Mouse (Mus musculus): ENCODE measurements around the gene Cyth4. TPM values are rescaled to one million over a fixed set of nuclear protein-coding genes. Genes with fewer than 3 reads are reported as not detected.

Cyth4 gene
- polyA plus RNA-seq, 1 experiment from 2014 or later: 5.1 TPM

GRCm38 (mm10) chr15:78588049-78588448 lies 8.8 kb upstream of the Cyth4 start:
- Histone ChIP-seq H3K36me3 (no peaks in the 10 kb centered on the region), H3K4me1 (replicated peaks) (no peaks in the 10 kb centered on the region), H3K27me3 (peaks cover 9% of the 10 kb centered on the region), H3K9me3 (peaks cover 7% of the 10 kb centered on the region; the same call in 1 of the 2 replicates), H3K4me2 (no peak overlapping the region), H3K27ac (no peak overlapping the region), H3K9ac (replicated peaks) (no peak overlapping the region), H3K4me3 (replicated peaks) (no peak overlapping the region)
- ATAC-seq (ENCODE audit: insufficient number of reproducible peaks, insufficient read depth, low FRiP score, low TSS enrichment, low read depth): no peak
- 80% methylated on average over 4 of the region's 4 CpGs for WGBS

- Histone ChIP-seq H3K9ac (replicated peaks) (no peak overlapping the region), H3K9me3 (peaks cover 7% of the 10 kb centered on the region; the same call in 1 of the 2 replicates), H3K4me2 (no peak overlapping the region), H3K27me3 (peaks cover under 1% of the 10 kb centered on the region; the same call in 1 of the 2 replicates), H3K4me1 (replicated peaks) (no peaks in the 10 kb centered on the region), H3K36me3 (no peaks in the 10 kb centered on the region), H3K4me3 (replicated peaks) (no peak overlapping the region), H3K27ac (no peak overlapping the region)
- WGBS: 81% methylated on average over 4 of the region's 4 CpGs
- no peak for ATAC-seq (ENCODE audit: insufficient number of reproducible peaks, insufficient read depth, low FRiP score, low TSS enrichment, low read depth)
Observed at GRCm38 (mm10) chr15:78588900-78589299, 7.9 kb upstream of the Cyth4 start.

- no peak overlapping the region for H3K9ac ChIP-seq (replicated peaks)
- no peak overlapping the region for H3K27ac ChIP-seq
- no peak overlapping the region for H3K4me2 ChIP-seq
- no peaks in the 10 kb centered on the region; the same call in 1 of the 2 replicates for H3K27me3 ChIP-seq
- H3K36me3 ChIP-seq: no peaks in the 10 kb centered on the region
- ATAC-seq (ENCODE audit: insufficient number of reproducible peaks, insufficient read depth, low FRiP score, low TSS enrichment, low read depth): no peak
- 80% methylated on average over 6 of the region's 6 CpGs for WGBS
- no peak overlapping the region for H3K4me3 ChIP-seq (replicated peaks)
- H3K4me1 ChIP-seq (replicated peaks): no peaks in the 10 kb centered on the region
- H3K9me3 ChIP-seq: peaks cover 3% of the 10 kb centered on the region; the same call in 1 of the 2 replicates
Observed at GRCm38 (mm10) chr15:78589936-78590335, 6.9 kb upstream of the Cyth4 start.

- no peak for ATAC-seq (ENCODE audit: insufficient number of reproducible peaks, insufficient read depth, low FRiP score, low TSS enrichment, low read depth)
- H3K27me3 ChIP-seq: no peaks in the 10 kb centered on the region; the same call in 1 of the 2 replicates
- H3K4me2 ChIP-seq: no peak overlapping the region
- H3K4me1 ChIP-seq (replicated peaks): no peaks in the 10 kb centered on the region
- H3K36me3 ChIP-seq: no peaks in the 10 kb centered on the region
- H3K9ac ChIP-seq (replicated peaks): no peak overlapping the region
- 75% methylated on average over 6 of the region's 6 CpGs for WGBS
- no peak overlapping the region for H3K27ac ChIP-seq
- no peak overlapping the region for H3K4me3 ChIP-seq (replicated peaks)
- 0 out of 2 replicates have a peak, but pooled peaks cover 3% of the 10 kb centered on the region for H3K9me3 ChIP-seq
Observed at GRCm38 (mm10) chr15:78590785-78591184, 6.1 kb upstream of the Cyth4 start.

DNA sequence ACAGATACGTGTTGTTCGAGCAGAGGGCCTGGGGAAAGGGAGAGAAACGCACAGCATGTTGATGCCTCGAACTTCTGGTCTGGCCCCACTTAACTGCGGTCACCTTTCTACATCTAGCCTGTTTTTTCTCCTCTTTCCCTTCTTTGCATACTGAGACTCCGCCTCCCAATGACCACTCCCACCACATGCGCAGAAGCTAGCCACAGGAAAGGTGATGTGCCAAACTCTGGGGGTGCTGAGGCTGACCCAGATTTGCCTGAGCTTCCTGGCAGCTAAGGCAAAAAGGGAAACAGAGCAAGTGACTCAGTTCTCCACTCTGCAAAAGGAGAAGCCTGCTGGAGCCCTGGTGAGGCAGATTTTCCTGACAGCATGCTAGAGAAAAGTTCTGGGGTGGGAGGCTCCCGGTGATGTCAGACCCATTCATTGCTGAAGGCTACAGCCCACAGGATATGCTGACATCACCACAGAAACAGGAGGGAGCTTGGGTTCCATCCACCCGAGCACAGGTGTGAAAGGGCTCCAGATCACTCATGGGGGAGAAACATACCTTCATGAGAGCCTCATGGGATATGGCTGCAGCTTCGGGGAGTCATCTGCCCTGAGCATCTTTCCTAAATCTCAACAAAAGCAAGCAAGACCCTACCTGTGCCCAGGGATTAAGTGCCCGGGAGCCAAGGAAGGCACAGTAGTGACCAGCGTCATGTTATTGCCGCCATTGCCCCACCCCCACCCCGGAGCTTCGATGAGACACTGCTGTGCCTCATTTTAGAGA lies 5.0 kb upstream of the Cyth4 start:
- Histone ChIP-seq H3K4me1 (replicated peaks) (no peaks in the 10 kb centered on the region), H3K9me3 (no peaks in the 10 kb centered on the region), H3K27me3 (no peaks in the 10 kb centered on the region; the same call in 1 of the 2 replicates), H3K4me3 (replicated peaks) (no peak overlapping the region), H3K9ac (replicated peaks) (no peak overlapping the region), H3K36me3 (no peaks in the 10 kb centered on the region), H3K4me2 (no peak overlapping the region), H3K27ac (no peak overlapping the region)
- 61% methylated on average over 14 of the region's 15 CpGs for WGBS
- ATAC-seq (ENCODE audit: insufficient number of reproducible peaks, insufficient read depth, low FRiP score, low TSS enrichment, low read depth): no peak

DNA sequence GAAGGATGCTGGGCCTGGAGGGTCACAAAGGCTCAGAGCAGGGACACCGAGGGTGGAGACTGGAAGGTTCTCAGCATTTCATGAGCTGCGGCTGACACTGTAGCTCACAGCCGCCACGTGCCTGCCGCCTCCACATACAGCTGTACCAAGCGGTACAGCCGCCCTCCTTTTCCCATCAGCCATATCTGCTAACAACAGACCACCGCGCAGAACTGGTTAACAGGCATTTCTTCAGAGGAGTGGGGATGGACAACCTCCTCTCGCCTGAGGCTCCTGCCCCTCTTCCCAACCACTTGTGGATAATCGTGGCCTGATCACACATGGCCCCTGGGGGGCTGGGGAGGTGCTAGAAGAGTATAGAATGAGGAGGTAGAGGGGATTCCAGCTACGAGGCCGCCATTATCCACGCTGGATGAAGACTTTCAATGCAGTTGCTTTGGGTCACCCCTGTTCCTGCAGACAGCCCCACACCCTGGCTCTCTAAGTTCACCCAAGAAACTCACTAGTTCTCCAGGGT lies 4.3 kb upstream of the Cyth4 start:
- no peak overlapping the region for H3K4me2 ChIP-seq
- H3K9ac ChIP-seq (replicated peaks): no peak overlapping the region
- H3K4me3 ChIP-seq (replicated peaks): no peak overlapping the region
- H3K4me1 ChIP-seq (replicated peaks): no peaks in the 10 kb centered on the region
- ATAC-seq (ENCODE audit: insufficient number of reproducible peaks, insufficient read depth, low FRiP score, low TSS enrichment, low read depth): no peak
- H3K9me3 ChIP-seq: no peaks in the 10 kb centered on the region
- H3K27ac ChIP-seq: no peak overlapping the region
- no peaks in the 10 kb centered on the region; the same call in 1 of the 2 replicates for H3K27me3 ChIP-seq
- 78% methylated on average over 14 of the region's 14 CpGs for WGBS
- no peaks in the 10 kb centered on the region for H3K36me3 ChIP-seq

- no peaks in the 10 kb centered on the region; the same call in 1 of the 2 replicates for H3K27me3 ChIP-seq
- no peak for ATAC-seq (ENCODE audit: insufficient number of reproducible peaks, insufficient read depth, low FRiP score, low TSS enrichment, low read depth)
- H3K4me3 ChIP-seq (replicated peaks): no peak overlapping the region
- no peak overlapping the region for H3K4me2 ChIP-seq
- no peaks in the 10 kb centered on the region for H3K36me3 ChIP-seq
- H3K9me3 ChIP-seq: no peaks in the 10 kb centered on the region
- H3K9ac ChIP-seq (replicated peaks): no peak overlapping the region
- H3K27ac ChIP-seq: no peak overlapping the region
- no peaks in the 10 kb centered on the region for H3K4me1 ChIP-seq (replicated peaks)
- WGBS: 85% methylated on average over 7 of the region's 7 CpGs
Observed at GRCm38 (mm10) chr15:78593896-78594425, 2.9 kb upstream of the Cyth4 start.

- no peaks in the 10 kb centered on the region; the same call in 1 of the 2 replicates for H3K27me3 ChIP-seq
- no peak overlapping the region for H3K4me3 ChIP-seq (replicated peaks)
- no peak overlapping the region for H3K9ac ChIP-seq (replicated peaks)
- H3K27ac ChIP-seq: no peak overlapping the region
- 93% methylated on average over 2 of the region's 2 CpGs for WGBS
- no peak overlapping the region for H3K4me2 ChIP-seq
- H3K9me3 ChIP-seq: no peaks in the 10 kb centered on the region
- H3K4me1 ChIP-seq (replicated peaks): no peaks in the 10 kb centered on the region
- no peaks in the 10 kb centered on the region for H3K36me3 ChIP-seq
- no peak for ATAC-seq (ENCODE audit: insufficient number of reproducible peaks, insufficient read depth, low FRiP score, low TSS enrichment, low read depth)
Observed at GRCm38 (mm10) chr15:78594831-78595230, 2.0 kb upstream of the Cyth4 start.

- ATAC-seq (ENCODE audit: insufficient number of reproducible peaks, insufficient read depth, low FRiP score, low TSS enrichment, low read depth): no peak
- Histone ChIP-seq H3K9me3 (no peaks in the 10 kb centered on the region), H3K4me1 (replicated peaks) (no peaks in the 10 kb centered on the region), H3K4me2 (no peak overlapping the region), H3K27me3 (no peaks in the 10 kb centered on the region; the same call in 1 of the 2 replicates), H3K9ac (replicated peaks) (no peak overlapping the region), H3K27ac (no peak overlapping the region), H3K4me3 (replicated peaks) (no peak overlapping the region), H3K36me3 (no peaks in the 10 kb centered on the region)
- 71% methylated on average over 5 of the region's 5 CpGs for WGBS
Observed at GRCm38 (mm10) chr15:78595468-78595867, 1.4 kb upstream of the Cyth4 start.

DNA sequence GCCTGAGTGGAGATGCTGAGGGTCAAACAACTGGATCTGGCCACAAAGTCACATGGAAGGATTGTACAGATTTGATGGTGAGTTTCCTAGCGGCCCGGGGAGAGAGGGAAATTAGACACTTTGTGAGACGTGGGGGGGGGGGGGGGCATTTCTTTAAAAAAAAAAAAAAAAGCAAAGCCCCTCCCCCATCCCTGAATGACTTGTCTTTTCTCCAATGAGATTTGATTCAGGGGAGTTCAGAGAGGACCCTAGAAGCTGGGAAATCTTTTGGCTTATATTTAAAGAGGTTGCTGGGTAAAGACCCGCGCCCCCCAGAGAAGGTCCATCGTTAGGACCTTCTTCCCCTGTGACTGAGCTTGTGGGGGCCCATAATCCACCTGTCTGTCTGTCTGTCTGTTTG lies 343 bp upstream of the Cyth4 start:
- no peak for ATAC-seq (ENCODE audit: insufficient number of reproducible peaks, insufficient read depth, low FRiP score, low TSS enrichment, low read depth)
- Histone ChIP-seq H3K36me3 (no peaks in the 10 kb centered on the region), H3K4me2 (no peak overlapping the region), H3K4me3 (replicated peaks) (no peak overlapping the region), H3K27me3 (no peaks in the 10 kb centered on the region; the same call in 1 of the 2 replicates), H3K27ac (no peak overlapping the region), H3K9ac (replicated peaks) (no peak overlapping the region), H3K9me3 (no peaks in the 10 kb centered on the region), H3K4me1 (replicated peaks) (no peaks in the 10 kb centered on the region)
- WGBS: 82% methylated on average over 6 of the region's 6 CpGs

GRCm38 (mm10) chr15:78597729-78598128 lies 882 bp downstream of the Cyth4 start:
- H3K4me3 ChIP-seq (replicated peaks): no peak overlapping the region
- no peaks in the 10 kb centered on the region; the same call in 1 of the 2 replicates for H3K27me3 ChIP-seq
- no peak for ATAC-seq (ENCODE audit: insufficient number of reproducible peaks, insufficient read depth, low FRiP score, low TSS enrichment, low read depth)
- no peaks in the 10 kb centered on the region for H3K36me3 ChIP-seq
- 66% methylated on average over 4 of the region's 4 CpGs for WGBS
- no peak overlapping the region for H3K27ac ChIP-seq
- no peaks in the 10 kb centered on the region for H3K4me1 ChIP-seq (replicated peaks)
- peaks cover 7% of the 10 kb centered on the region; the same call in 1 of the 2 replicates for H3K9me3 ChIP-seq
- no peak overlapping the region for H3K4me2 ChIP-seq
- no peak overlapping the region for H3K9ac ChIP-seq (replicated peaks)
